Comparison of ENCODE assay signal across 8 mouse cellular contexts in the genomic region with DNA sequence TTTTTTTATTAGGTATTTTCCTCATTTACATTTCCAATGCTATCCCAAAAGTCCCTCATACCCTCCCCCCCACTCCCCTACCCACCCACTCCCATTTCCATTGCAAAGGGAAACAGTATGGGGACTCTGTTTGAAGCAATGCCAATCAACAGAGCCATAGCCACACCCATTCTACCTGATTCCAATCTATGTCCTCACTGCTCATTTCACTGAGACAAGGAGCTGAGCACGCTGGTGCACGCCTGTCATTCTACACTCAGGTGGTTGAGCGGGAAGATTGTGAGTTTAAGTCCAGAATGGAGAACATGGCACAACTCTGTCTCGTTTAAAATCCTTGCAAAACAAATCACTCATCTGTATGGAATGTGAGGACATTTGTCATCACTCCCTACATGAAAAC. TPM values are rescaled to one million over a fixed set of nuclear protein-coding genes. Genes with fewer than 3 reads are reported as not detected.
DNase-seq lines count a peak whose midpoint lies in the region; ATAC-seq and TF ChIP-seq lines count a peak whose summit lies in the region.

No protein-coding gene starts in this region.

- WGBS in midbrain, embryonic 11.5 days: 66% methylated on average over 4 of the region's 4 CpGs
- WGBS in midbrain, postnatal 0 days: 69% methylated on average over 4 of the region's 4 CpGs
- WGBS in limb, embryonic 12.5 days: 67% methylated on average over 4 of the region's 4 CpGs
- WGBS in stomach, embryonic 14.5 days: 44% methylated on average over 4 of the region's 4 CpGs

- no peak overlapping the region for H3K27ac ChIP-seq in midbrain, embryonic 11.5 days (ENCODE audit: low read depth, low read length)
- no peak overlapping the region for H3K27ac ChIP-seq in midbrain, postnatal 0 days (ENCODE audit: low read depth, low read length)
- no peak overlapping the region for H3K27ac ChIP-seq in limb, embryonic 12.5 days
- H3K27ac ChIP-seq in stomach, embryonic 14.5 days (ENCODE audit: low read length): no peak overlapping the region

- no peaks in the 10 kb centered on the region for H3K27me3 ChIP-seq in erythroblast, embryonic 14.5 days (ENCODE audit: control insufficient read depth)
- H3K27me3 ChIP-seq in midbrain, embryonic 11.5 days (ENCODE audit: control insufficient read depth, insufficient read depth, low read length): no peaks in the 10 kb centered on the region
- H3K27me3 ChIP-seq in midbrain, postnatal 0 days (ENCODE audit: insufficient read depth, low read length): no peaks in the 10 kb centered on the region
- H3K27me3 ChIP-seq in limb, embryonic 12.5 days: no peaks in the 10 kb centered on the region
- no peaks in the 10 kb centered on the region for H3K27me3 ChIP-seq in stomach, embryonic 14.5 days (ENCODE audit: control insufficient read depth, insufficient read depth, low read length)

- TF ChIP-seq CTCF in midbrain, postnatal 0 days (IDR thresholded peaks at IDR 0.05): no peak

- DNase-seq in midbrain, embryonic 11.5 days (ENCODE audit: low spot score, missing footprints): peak; percentile 77
- DNase-seq in midbrain, postnatal 0 days (ENCODE audit: low spot score): no peak
- DNase-seq in cerebellum, postnatal 14 days: no peak
- DNase-seq in left cerebral cortex, adult 9 months (ENCODE audit: low spot score in 2 of 2): no peak

- H3K9ac ChIP-seq in midbrain, embryonic 11.5 days (ENCODE audit: low read length): no peak overlapping the region
- no peak overlapping the region for H3K9ac ChIP-seq in midbrain, postnatal 0 days (replicated peaks; ENCODE audit: low read length, poor library complexity, severe bottlenecking)
- H3K9ac ChIP-seq in limb, embryonic 12.5 days (replicated peaks): no peak overlapping the region
- no peak overlapping the region for H3K9ac ChIP-seq in stomach, embryonic 14.5 days (replicated peaks; ENCODE audit: low read depth, low read length)

- peaks cover 28% of the 10 kb centered on the region for H3K4me1 ChIP-seq in erythroblast, embryonic 14.5 days (ENCODE audit: control insufficient read depth)
- peaks cover 7% of the 10 kb centered on the region for H3K4me1 ChIP-seq in midbrain, embryonic 11.5 days (ENCODE audit: control insufficient read depth, insufficient read depth, low read length)
- H3K4me1 ChIP-seq in midbrain, postnatal 0 days (ENCODE audit: insufficient read depth, low read length): peaks cover 7% of the 10 kb centered on the region
- peaks cover 11% of the 10 kb centered on the region for H3K4me1 ChIP-seq in limb, embryonic 12.5 days (replicated peaks)
- peaks cover 11% of the 10 kb centered on the region for H3K4me1 ChIP-seq in stomach, embryonic 14.5 days (ENCODE audit: control insufficient read depth, insufficient read depth, low read length)

- ATAC-seq in erythroblast, adult 5-6 weeks (replicated peaks; ENCODE audit: low FRiP score, poor library complexity, severe bottlenecking): no peak
- ATAC-seq in midbrain, embryonic 11.5 days (ENCODE audit: low FRiP score): no peak
- ATAC-seq in midbrain, postnatal 0 days (ENCODE audit: low FRiP score): no peak
- no peak for ATAC-seq in limb, embryonic 12.5 days (ENCODE audit: insufficient number of reproducible peaks, insufficient read depth, low FRiP score, low TSS enrichment, low read depth)
- no peak for ATAC-seq in stomach, embryonic 14.5 days (ENCODE audit: insufficient number of reproducible peaks, insufficient read depth, low FRiP score, low read depth)

- H3K36me3 ChIP-seq in erythroblast, embryonic 14.5 days (ENCODE audit: control insufficient read depth): peaks cover 46% of the 10 kb centered on the region
- peaks cover 2% of the 10 kb centered on the region; the same call in 1 of the 2 replicates for H3K36me3 ChIP-seq in midbrain, embryonic 11.5 days (ENCODE audit: control insufficient read depth, insufficient read depth, low read length)
- peaks cover 10% of the 10 kb centered on the region; the same call in 1 of the 2 replicates for H3K36me3 ChIP-seq in midbrain, postnatal 0 days (ENCODE audit: insufficient read depth, low read length)
- peaks cover 37% of the 10 kb centered on the region for H3K36me3 ChIP-seq in limb, embryonic 12.5 days
- H3K36me3 ChIP-seq in stomach, embryonic 14.5 days (ENCODE audit: control insufficient read depth, insufficient read depth, low read length): peaks cover 11% of the 10 kb centered on the region; the same call in 1 of the 2 replicates

- H3K9me3 ChIP-seq in erythroblast, embryonic 14.5 days (ENCODE audit: control insufficient read depth, low read length): no peaks in the 10 kb centered on the region
- no peaks in the 10 kb centered on the region for H3K9me3 ChIP-seq in midbrain, embryonic 11.5 days (ENCODE audit: control insufficient read depth, low read length)
- no peaks in the 10 kb centered on the region for H3K9me3 ChIP-seq in midbrain, postnatal 0 days (ENCODE audit: low read length)
- H3K9me3 ChIP-seq in limb, embryonic 12.5 days: no peaks in the 10 kb centered on the region
- no peaks in the 10 kb centered on the region for H3K9me3 ChIP-seq in stomach, embryonic 14.5 days (ENCODE audit: control insufficient read depth, low read depth, low read length)

- peak overlapping the region; percentile 89; the same call in 1 of the 2 replicates for H3K4me2 ChIP-seq in midbrain, embryonic 11.5 days
- H3K4me2 ChIP-seq in midbrain, postnatal 0 days (ENCODE audit: low read depth, low read length, poor library complexity, severe bottlenecking): no peak overlapping the region
- H3K4me2 ChIP-seq in limb, embryonic 12.5 days: peak overlapping the region; percentile 88
- H3K4me2 ChIP-seq in stomach, embryonic 14.5 days (replicated peaks; ENCODE audit: low read depth, low read length): peak overlapping the region; percentile 62; the same call in 1 of the 2 replicates

- peak overlapping the region; percentile 24 for H3K4me3 ChIP-seq in erythroblast, embryonic 14.5 days (replicated peaks)
- peak overlapping the region; percentile 76; the same call in 1 of the 2 replicates for H3K4me3 ChIP-seq in midbrain, embryonic 11.5 days (ENCODE audit: low read depth, low read length)
- no peak overlapping the region for H3K4me3 ChIP-seq in midbrain, postnatal 0 days (ENCODE audit: low read depth, low read length)
- peak overlapping the region; percentile 71; the same call in 1 of the 2 replicates for H3K4me3 ChIP-seq in limb, embryonic 12.5 days (replicated peaks)
- no peak overlapping the region for H3K4me3 ChIP-seq in stomach, embryonic 14.5 days (ENCODE audit: low read depth, low read length)

RNA-seq across cellular contexts. Expression of a gene that starts 0.8 kb away (rescaled TPM):
- 0.71 and 0.72 TPM in 2 replicates for polyA plus RNA-seq in erythroblast, embryonic 14.5 days (2012)
- total RNA-seq in erythroblast, adult 5-6 weeks (2015; ENCODE audit: low replicate concordance): 2.5 TPM in 1 of 2 replicates, not detected in the other
- total RNA-seq in erythroblast, adult 5-6 weeks (2017; ENCODE audit: low replicate concordance): 0.42 and 1.7 TPM in 2 replicates
- polyA plus RNA-seq in midbrain, embryonic 11.5 days (2014; fragmentation: Nextera tagmentation; extraction: Ambion mirVana): 21.4 and 22.4 TPM in 2 replicates
- 9.9 and 15.1 TPM in 2 replicates for total RNA-seq in midbrain, postnatal 0 days (2014; rRNA removed)
- polyA plus RNA-seq in midbrain, postnatal 0 days (2015; fragmentation: Nextera tagmentation; extraction: Ambion mirVana): 14.7 and 16.2 TPM in 2 replicates
- 21.7 and 25.2 TPM in 2 replicates for polyA plus RNA-seq in limb, embryonic 12.5 days (2016; fragmentation: Nextera tagmentation; extraction: Ambion mirVana)
- polyA plus RNA-seq in stomach, embryonic 14.5 days (2014; fragmentation: Nextera tagmentation; extraction: Ambion mirVana): 19.3 and 19.7 TPM in 2 replicates

RNA-seq across cellular contexts. Expression of a gene that starts 11.1 kb away (rescaled TPM):
- polyA plus RNA-seq in erythroblast, embryonic 14.5 days (2012): 1.2 and 1.3 TPM in 2 replicates
- 10.0 and 11.7 TPM in 2 replicates for total RNA-seq in erythroblast, adult 5-6 weeks (2015; ENCODE audit: low replicate concordance)
- 5.3 and 10.3 TPM in 2 replicates for total RNA-seq in erythroblast, adult 5-6 weeks (2017; ENCODE audit: low replicate concordance)
- 41.2 and 48.5 TPM in 2 replicates for polyA plus RNA-seq in midbrain, embryonic 11.5 days (2014; fragmentation: Nextera tagmentation; extraction: Ambion mirVana)
- total RNA-seq in midbrain, postnatal 0 days (2014; rRNA removed): 7.6 and 10.5 TPM in 2 replicates
- 16.6 and 17.9 TPM in 2 replicates for polyA plus RNA-seq in midbrain, postnatal 0 days (2015; fragmentation: Nextera tagmentation; extraction: Ambion mirVana)
- 48.3 and 52.1 TPM in 2 replicates for polyA plus RNA-seq in limb, embryonic 12.5 days (2016; fragmentation: Nextera tagmentation; extraction: Ambion mirVana)
- 39.6 and 41.9 TPM in 2 replicates for polyA plus RNA-seq in stomach, embryonic 14.5 days (2014; fragmentation: Nextera tagmentation; extraction: Ambion mirVana)

RNA-seq across cellular contexts. Expression of a gene that starts 11.2 kb away (rescaled TPM):
- 2.4 and 2.9 TPM in 2 replicates for polyA plus RNA-seq in erythroblast, embryonic 14.5 days (2012)
- 2.7 and 4.8 TPM in 2 replicates for total RNA-seq in erythroblast, adult 5-6 weeks (2015; ENCODE audit: low replicate concordance)
- 22.4 and 44.6 TPM in 2 replicates for total RNA-seq in erythroblast, adult 5-6 weeks (2017; ENCODE audit: low replicate concordance)
- 37.5 and 44.2 TPM in 2 replicates for polyA plus RNA-seq in midbrain, embryonic 11.5 days (2014; fragmentation: Nextera tagmentation; extraction: Ambion mirVana)
- 25.9 and 28.5 TPM in 2 replicates for total RNA-seq in midbrain, postnatal 0 days (2014; rRNA removed)
- 33.5 and 34.0 TPM in 2 replicates for polyA plus RNA-seq in midbrain, postnatal 0 days (2015; fragmentation: Nextera tagmentation; extraction: Ambion mirVana)
- polyA plus RNA-seq in limb, embryonic 12.5 days (2016; fragmentation: Nextera tagmentation; extraction: Ambion mirVana): 55.9 and 57.2 TPM in 2 replicates
- polyA plus RNA-seq in stomach, embryonic 14.5 days (2014; fragmentation: Nextera tagmentation; extraction: Ambion mirVana): 39.1 and 39.3 TPM in 2 replicates

RNA-seq across cellular contexts. Expression of a gene that starts 56.5 kb away (rescaled TPM):
- polyA plus RNA-seq in erythroblast, embryonic 14.5 days (2012): 0.90 and 1.0 TPM in 2 replicates
- 1.0 and 1.2 TPM in 2 replicates for total RNA-seq in erythroblast, adult 5-6 weeks (2015; ENCODE audit: low replicate concordance)
- total RNA-seq in erythroblast, adult 5-6 weeks (2017; ENCODE audit: low replicate concordance): 0.94 and 1.7 TPM in 2 replicates
- polyA plus RNA-seq in midbrain, embryonic 11.5 days (2014; fragmentation: Nextera tagmentation; extraction: Ambion mirVana): 7.4 and 9.9 TPM in 2 replicates
- total RNA-seq in midbrain, postnatal 0 days (2014; rRNA removed): 78.4 and 86.8 TPM in 2 replicates
- polyA plus RNA-seq in midbrain, postnatal 0 days (2015; fragmentation: Nextera tagmentation; extraction: Ambion mirVana): 46.9 and 48.9 TPM in 2 replicates
- polyA plus RNA-seq in limb, embryonic 12.5 days (2016; fragmentation: Nextera tagmentation; extraction: Ambion mirVana): 20.0 and 20.5 TPM in 2 replicates
- 8.3 and 9.1 TPM in 2 replicates for polyA plus RNA-seq in stomach, embryonic 14.5 days (2014; fragmentation: Nextera tagmentation; extraction: Ambion mirVana)

Comparison
In these comparisons a context has a peak if more than half of its experiments do, and no peak if none do; other contexts are left out.
1. H3K4me3 ChIP-seq: peak in erythroblast, embryonic 14.5 days (single experiment), midbrain, embryonic 11.5 days (single experiment) and limb, embryonic 12.5 days (single experiment); none in midbrain, postnatal 0 days (single experiment) and stomach, embryonic 14.5 days (single experiment).